Comparison of ENCODE assay signal across 8 mouse cellular contexts in the genomic region with DNA sequence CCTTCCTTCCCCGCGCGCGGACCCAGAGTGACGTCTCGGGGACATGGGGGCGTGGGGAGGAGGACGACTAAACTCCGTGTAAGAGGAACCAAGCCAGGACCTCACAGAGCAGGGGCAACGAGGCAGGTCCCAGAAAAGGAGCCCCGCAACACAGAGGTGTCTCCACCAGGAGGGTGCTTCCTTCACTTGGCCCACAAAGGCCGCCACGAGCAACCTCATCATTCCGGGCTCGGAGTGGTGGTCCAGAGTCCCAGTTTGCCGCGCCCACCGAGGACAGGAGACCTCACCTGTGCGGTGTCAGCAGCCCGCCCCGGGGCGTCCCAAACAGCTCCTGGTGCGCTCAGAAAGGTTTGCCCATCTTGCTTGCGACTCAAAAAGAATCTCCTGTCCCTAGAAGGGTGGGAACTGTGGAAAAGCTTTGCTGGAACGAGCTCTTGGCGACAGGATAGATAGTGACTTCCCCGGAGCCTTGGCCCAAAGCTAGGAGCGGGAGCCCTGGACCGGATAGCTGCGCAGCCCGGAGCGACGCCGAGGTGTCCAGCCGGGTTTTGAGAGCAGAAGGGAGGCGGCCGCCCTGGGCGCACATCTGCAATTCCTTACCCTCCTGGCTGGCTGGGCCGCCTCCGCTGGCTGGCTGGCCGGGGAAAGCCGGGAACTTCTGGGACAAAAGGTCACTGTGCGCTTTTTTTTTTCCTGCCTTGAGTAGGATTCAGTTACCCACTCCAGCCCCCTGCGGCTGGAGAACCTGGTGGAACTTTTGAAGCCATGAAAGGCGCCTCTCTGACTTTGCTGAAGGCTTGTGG. TPM values are rescaled to one million over a fixed set of nuclear protein-coding genes. Genes with fewer than 3 reads are reported as not detected.
DNase-seq lines count a peak whose midpoint lies in the region; ATAC-seq and TF ChIP-seq lines count a peak whose summit lies in the region.

No protein-coding gene starts in this region.

- peak overlapping the region; percentile 83 for H3K4me2 ChIP-seq in intestine, postnatal 0 days (replicated peaks; ENCODE audit: low read depth)
- peak overlapping the region; percentile 80 for H3K4me2 ChIP-seq in liver, postnatal 0 days (ENCODE audit: low read depth, low read length)

- peak; percentile 3 for DNase-seq in left cerebral cortex, postnatal 4 days
- no peak for DNase-seq in left cerebral cortex, adult 11 months (ENCODE audit: low spot score)
- DNase-seq in embryo, embryonic 9.5 days (ENCODE audit: extremely low spot score) = peak; percentile 77
- peak; percentile 61 to 64 for DNase-seq in heart, adult 18-20 months
- DNase-seq in liver, postnatal 0 days = peak; percentile 20
- no peak for DNase-seq in MN1 (ENCODE audit: low spot score)

- H3K4me1 ChIP-seq in intestine, postnatal 0 days (replicated peaks; ENCODE audit: control insufficient read depth, insufficient read depth, low read length) = no peaks in the 10 kb centered on the region
- H3K4me1 ChIP-seq in liver, postnatal 0 days (ENCODE audit: insufficient read depth) = peaks cover 6% of the 10 kb centered on the region
- H3K4me1 ChIP-seq in olfactory bulb, adult 2 months (ENCODE audit: control insufficient read depth, insufficient read depth, low read length) = peaks cover 15% of the 10 kb centered on the region

- peak overlapping the region; percentile 46 for H3K4me3 ChIP-seq in intestine, postnatal 0 days (ENCODE audit: low read depth, low read length)
- peak overlapping the region; percentile 46 for H3K4me3 ChIP-seq in liver, postnatal 0 days (ENCODE audit: low read depth, low read length)
- H3K4me3 ChIP-seq in olfactory bulb, adult 2 months (ENCODE audit: insufficient read depth, low read depth, low read length) = peak overlapping the region; percentile 82

- peak overlapping the region; percentile 13 for H3K9ac ChIP-seq in intestine, postnatal 0 days (ENCODE audit: low read depth, low read length)
- peak overlapping the region; percentile 38; the same call in 1 of the 2 replicates for H3K9ac ChIP-seq in liver, postnatal 0 days (replicated peaks)

- intact Hi-C loops in left cerebral cortex, postnatal 4 days (cut with DNase I) = no loop called here

- H3K36me3 ChIP-seq in intestine, postnatal 0 days (ENCODE audit: control insufficient read depth, insufficient read depth) = no peaks in the 10 kb centered on the region
- H3K36me3 ChIP-seq in liver, postnatal 0 days (replicated peaks; ENCODE audit: insufficient read depth, low read length) = no peaks in the 10 kb centered on the region

- 4% methylated on average over 45 of the region's 45 CpGs for WGBS in intestine, postnatal 0 days
- 5% methylated on average over 45 of the region's 45 CpGs for WGBS in liver, postnatal 0 days (ENCODE audit: insufficient replicate concordance)
- 2% methylated on average over 45 of the region's 45 CpGs for WGBS in olfactory bulb, adult 2 months

- peak; percentile 28; the same call in 1 of the 2 replicates for ATAC-seq in intestine, postnatal 0 days
- peak; percentile 23 for ATAC-seq in liver, postnatal 0 days

- TF ChIP-seq CTCF in intestine, postnatal 0 days (IDR thresholded peaks at IDR 0.05; ENCODE audit: low read depth) = no peak
- TF ChIP-seq CTCF in liver, postnatal 0 days (IDR thresholded peaks at IDR 0.05; ENCODE audit: low read depth) = no peak
- TF ChIP-seq CTCF in olfactory bulb, adult 2 months (IDR thresholded peaks at IDR 0.05; ENCODE audit: insufficient read depth, low read depth, low read length) = no peak

- H3K27me3 ChIP-seq in intestine, postnatal 0 days (replicated peaks; ENCODE audit: control insufficient read depth, insufficient read depth, low read length) = peaks cover 9% of the 10 kb centered on the region
- peaks cover 25% of the 10 kb centered on the region for H3K27me3 ChIP-seq in liver, postnatal 0 days (ENCODE audit: insufficient read depth, low read length)

- no peak for TF ChIP-seq EP300 in liver, postnatal 0 days (IDR thresholded peaks at IDR 0.05; ENCODE audit: low read depth)

- no peak overlapping the region for H3K27ac ChIP-seq in intestine, postnatal 0 days (ENCODE audit: low read depth, low read length)
- H3K27ac ChIP-seq in liver, postnatal 0 days (ENCODE audit: low read depth) = no peak overlapping the region
- H3K27ac ChIP-seq in olfactory bulb, adult 2 months (ENCODE audit: insufficient read depth, low read depth, low read length) = no peak overlapping the region

- no peak for TF ChIP-seq POLR2A in olfactory bulb, adult 2 months (IDR thresholded peaks at IDR 0.05; ENCODE audit: insufficient read depth, low read depth, low read length)

- no peaks in the 10 kb centered on the region for H3K9me3 ChIP-seq in intestine, postnatal 0 days (ENCODE audit: control insufficient read depth)
- no peaks in the 10 kb centered on the region for H3K9me3 ChIP-seq in liver, postnatal 0 days (ENCODE audit: low read length)

RNA-seq across cellular contexts. Expression of gene Gfpt2, which starts 0.6 kb away (rescaled TPM):
- total RNA-seq in left cerebral cortex, postnatal 4 days (2021) = 10 to 100 TPM; 13.0 to 13.7 TPM
- total RNA-seq in heart, adult 18-20 months (2021) = 1 to 10 TPM; 8.7 to 9.3 TPM
- polyA plus RNA-seq in intestine, postnatal 0 days (2015; fragmentation: Nextera tagmentation; extraction: Ambion mirVana) = 1.7 and 2.8 TPM in 2 replicates
- polyA plus RNA-seq in liver, postnatal 0 days (2015; fragmentation: Nextera tagmentation; extraction: Ambion mirVana) = 0.65 and 0.81 TPM in 2 replicates
- polyA plus RNA-seq in olfactory bulb, adult 2 months (2012; ENCODE audit: insufficient read depth, insufficient read length, low replicate concordance, missing spikeins) = not detected in 2 replicates

RNA-seq across cellular contexts. Expression of gene Mapk9, which starts 52.0 kb away (rescaled TPM):
- total RNA-seq in left cerebral cortex, postnatal 4 days (2021) = 100 to 1,000 TPM; 135 to 139 TPM
- 10 to 100 TPM; 42.4 to 45.5 TPM for total RNA-seq in heart, adult 18-20 months (2021)
- 21.7 and 22.0 TPM in 2 replicates for polyA plus RNA-seq in intestine, postnatal 0 days (2015; fragmentation: Nextera tagmentation; extraction: Ambion mirVana)
- polyA plus RNA-seq in liver, postnatal 0 days (2015; fragmentation: Nextera tagmentation; extraction: Ambion mirVana) = 20.9 and 22.3 TPM in 2 replicates
- not detected in 2 replicates for polyA plus RNA-seq in olfactory bulb, adult 2 months (2012; ENCODE audit: insufficient read depth, insufficient read length, low replicate concordance, missing spikeins)

Comparison
In these comparisons a context has a peak if more than half of its experiments do, and no peak if none do; other contexts are left out.
1. DNase-seq: peak in left cerebral cortex, postnatal 4 days (single experiment), embryo, embryonic 9.5 days (single experiment), heart, adult 18-20 months (2 of 2) and liver, postnatal 0 days (single experiment); none in left cerebral cortex, adult 11 months (single experiment) and MN1 (single experiment).
2. RNA of gene Mapk9, which starts 52.0 kb away (polyA plus RNA-seq): 21.7 to 22.0 TPM in intestine, postnatal 0 days and 20.9 to 22.3 TPM in liver, postnatal 0 days; not detected in olfactory bulb, adult 2 months; every median in the first group is over 10 times any median in the second.
3. Peak in every context shown above with its lines, with median percentiles within 50 percentile points of each other: H3K4me3 ChIP-seq.